Mouse (Mus musculus) liver, adult 2 months (tissue): ENCODE measurements around the gene Sost.

Experiments used
- CTCF ChIP-seq: fragments of 200-500 bp; IDR thresholded peaks from 2 replicates; pipeline ENCODE4 v1.5.1; 2011; ENCODE audit warnings: low read depth, low read length, control low read depth
- POLR2A ChIP-seq: fragments of 200-500 bp; IDR thresholded peaks from 2 replicates; pipeline ENCODE4 v1.6.1; 2011; ENCODE audit warnings: low read length, control low read depth; ENCODE audit not compliant: insufficient read depth; ENCODE audit errors: extremely low read depth

DNA sequence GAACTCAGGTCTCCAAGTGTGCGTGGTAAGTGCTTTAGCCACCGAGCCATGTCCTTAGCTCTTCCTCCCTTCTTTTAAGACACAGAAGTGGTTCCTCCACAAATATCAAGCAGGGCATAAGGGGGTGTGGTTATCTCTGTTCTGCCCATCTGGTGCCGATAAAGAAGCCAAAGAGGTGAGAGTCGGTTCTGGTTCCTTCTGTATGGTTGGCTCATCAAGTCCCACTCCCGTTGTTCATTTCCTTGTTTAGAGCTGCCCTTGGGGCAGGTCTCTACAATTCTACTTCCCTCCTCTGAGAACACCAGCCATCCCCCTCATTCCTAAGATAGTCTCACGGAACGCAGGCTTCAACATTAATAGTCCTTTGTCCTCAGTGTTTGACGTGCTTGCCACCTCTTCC lies 27.3 kb upstream of the Sost start:
- TF ChIP-seq CTCF (no peak), POLR2A (no peak)
